Mouse (Mus musculus) lung, adult 2 months (tissue): ENCODE results near the gene Aig1.

Experiments used
- CTCF ChIP-seq: fragments of 200-500 bp; IDR thresholded peaks from 2 replicates; pipeline ENCODE4 v1.5.1; 2011; ENCODE audit warnings: mild to moderate bottlenecking, low read length, control low read depth; ENCODE audit not compliant: insufficient read depth
- POLR2A ChIP-seq: fragments of 200-500 bp; IDR thresholded peaks from 2 replicates; pipeline ENCODE4 v1.6.1; 2011; ENCODE audit warnings: low read depth, mild to moderate bottlenecking, control low read depth, low read length, borderline replicate concordance; ENCODE audit errors: extremely low read depth

DNA sequence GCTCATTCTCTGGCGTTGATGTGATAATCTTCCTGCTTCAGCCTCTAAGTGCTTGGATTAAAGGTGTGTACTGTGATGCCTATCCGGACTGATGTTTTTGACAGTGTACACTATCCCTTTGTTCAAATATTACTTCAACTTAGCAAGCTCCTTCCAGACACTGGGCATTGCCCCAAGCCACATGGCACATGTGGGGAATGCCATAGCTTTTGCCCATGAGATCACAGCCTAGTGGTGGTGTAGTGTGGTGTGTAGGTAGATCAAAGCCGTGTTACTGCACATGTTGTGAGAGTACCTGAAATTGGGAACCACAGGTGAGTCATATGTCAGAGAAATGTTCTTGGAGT, 193.8 kb downstream of the Aig1 start:
- no peak for TF ChIP-seq CTCF
- TF ChIP-seq POLR2A, result no peak
